Mouse (Mus musculus): ENCODE results near the gene Ccser1.

DNA sequence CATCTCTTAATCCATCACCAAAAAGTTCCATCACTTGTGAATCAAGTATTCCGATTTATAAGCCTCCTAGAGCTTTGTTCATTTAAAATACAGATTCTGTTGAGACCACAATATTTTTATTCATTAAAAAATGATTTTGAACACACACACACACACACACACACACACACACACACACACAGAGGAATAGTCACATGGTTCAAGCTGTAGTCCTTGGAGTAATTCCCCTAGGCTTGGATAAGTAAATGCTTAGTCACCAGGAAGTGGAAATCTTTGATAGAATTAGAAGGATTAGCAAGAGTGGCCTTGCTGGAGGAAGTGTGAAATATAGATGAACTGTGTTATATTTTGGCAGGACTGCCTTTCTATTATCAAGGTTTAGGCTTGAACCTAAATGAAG is 756.5 kb downstream of the Ccser1 start:
- no peak for TF ChIP-seq MAFK (IDR thresholded peaks at IDR 0.05; ENCODE audit: insufficient read depth, low read depth, low read length)
- no peak for TF ChIP-seq CHD2 (IDR thresholded peaks at IDR 0.05; ENCODE audit: low read depth, low read length)
- TF ChIP-seq ZC3H11A (IDR thresholded peaks at IDR 0.05; ENCODE audit: borderline replicate concordance, low read depth, low read length) = no peak
- no peak for TF ChIP-seq HCFC1 (IDR thresholded peaks at IDR 0.05; ENCODE audit: borderline replicate concordance, insufficient read depth, low read length)
- TF ChIP-seq ZNF384 (IDR thresholded peaks at IDR 0.05; ENCODE audit: low read depth, low read length) = no peak

Measured in ES-E14 (cell line).